Mouse (Mus musculus) small intestine, adult 2 months (tissue): Measurements from ENCODE around the gene Ube2h. TPM values are rescaled to one million over a fixed set of nuclear protein-coding genes. Genes with fewer than 3 reads are reported as not detected.

ENCODE experiments used
- H3K27ac ChIP-seq: fragments of 200-500 bp; 2 replicates; pipeline ENCODE4 v1.5.1; 2012; ENCODE audit warnings: low read depth, low read length, control low read depth, inconsistent platforms; ENCODE audit not compliant: insufficient read depth
- H3K27me3 ChIP-seq: fragments of 200-500 bp; 2 replicates; pipeline ENCODE4 v1.6.1; 2012; ENCODE audit warnings: mild to moderate bottlenecking, moderate library complexity, low read length, inconsistent platforms; ENCODE audit not compliant: control insufficient read depth, insufficient read depth
- H3K36me3 ChIP-seq: fragments of 200-500 bp; 2 replicates; pipeline ENCODE4 v1.6.1; 2012; ENCODE audit warnings: mild to moderate bottlenecking, low read length, control low read depth, inconsistent platforms; ENCODE audit not compliant: control insufficient read depth, insufficient read depth
- H3K4me1 ChIP-seq: fragments of 200-500 bp; 2 replicates; pipeline ENCODE4 v1.6.1; 2012; ENCODE audit warnings: low read length, inconsistent platforms, mixed read lengths; ENCODE audit not compliant: control insufficient read depth, insufficient read depth, insufficient read length
- H3K4me3 ChIP-seq: fragments of 200-500 bp; 2 replicates; pipeline ENCODE4 v1.5.1; 2012; ENCODE audit warnings: low read depth, mild to moderate bottlenecking, control low read depth, inconsistent platforms, low read length, moderate library complexity
- CTCF ChIP-seq: fragments of 200-500 bp; IDR thresholded peaks from 2 replicates; pipeline ENCODE4 v1.5.1; 2012; ENCODE audit warnings: low read depth, mild to moderate bottlenecking, control low read depth, inconsistent platforms, low read length, moderate library complexity, mixed read lengths; ENCODE audit not compliant: insufficient replicate concordance, insufficient read length; ENCODE audit errors: extremely low read depth
- POLR2A ChIP-seq: fragments of 200-500 bp; IDR thresholded peaks from 2 replicates; pipeline ENCODE4 v1.6.1; 2012; ENCODE audit warnings: low read depth, mild to moderate bottlenecking, control low read depth, inconsistent platforms, low read length, moderate library complexity
- WGBS: fragments of 180-500 bp; shearing (Covaris S2); methylation state at CpG from one replicate; pipeline ENCODE4 v1.1.7; 2018; 5-methylcytosine and 5-hydroxymethylcytosine counted together
- polyA plus RNA-seq: library from polyadenylated mRNA; depleted of rRNA; stranded (reverse); fragments of >200 nt; gene quantifications from 2 replicates; pipeline ENCODE4 v1.2.3, GENCODE M21; 2012

Ube2h gene
- polyA plus RNA-seq, 1 experiment = 97.7 TPM

GRCm38 (mm10) chr6:30204383-30205179 is 99.8 kb downstream of the Ube2h start:
- Histone ChIP-seq H3K4me3 (no peak overlapping the region), H3K27me3 (no peaks in the 10 kb centered on the region), H3K36me3 (no peaks in the 10 kb centered on the region), H3K27ac (no peak overlapping the region), H3K4me1 (peaks cover 5% of the 10 kb centered on the region; the same call in 1 of the 2 replicates)
- TF ChIP-seq CTCF = no peak
- no peak for TF ChIP-seq POLR2A
- 87% methylated on average over 20 of the region's 20 CpGs for WGBS

GRCm38 (mm10) chr6:30196143-30196542 is 108.2 kb downstream of the Ube2h start:
- Histone ChIP-seq H3K36me3 (no peaks in the 10 kb centered on the region), H3K27me3 (no peaks in the 10 kb centered on the region), H3K4me3 (no peak overlapping the region), H3K4me1 (no peaks in the 10 kb centered on the region), H3K27ac (no peak overlapping the region)
- TF ChIP-seq CTCF (no peak), POLR2A (no peak)
- 80% methylated on average over 8 of the region's 8 CpGs for WGBS

GRCm38 (mm10) chr6:30195656-30196055 is 108.7 kb downstream of the Ube2h start:
- H3K27me3 ChIP-seq = no peaks in the 10 kb centered on the region
- no peak overlapping the region for H3K4me3 ChIP-seq
- 85% methylated on average over 11 of the region's 11 CpGs for WGBS
- H3K27ac ChIP-seq = no peak overlapping the region
- TF ChIP-seq POLR2A (no peak), CTCF (no peak)
- no peaks in the 10 kb centered on the region for H3K36me3 ChIP-seq
- H3K4me1 ChIP-seq = no peaks in the 10 kb centered on the region

GRCm38 (mm10) chr6:30183624-30184023 is 120.7 kb downstream of the Ube2h start:
- Histone ChIP-seq H3K4me3 (no peak overlapping the region), H3K4me1 (no peaks in the 10 kb centered on the region), H3K36me3 (no peaks in the 10 kb centered on the region), H3K27ac (no peak overlapping the region), H3K27me3 (peaks cover 36% of the 10 kb centered on the region)
- 62% methylated on average over 4 of the region's 4 CpGs for WGBS
- no peak for TF ChIP-seq POLR2A
- no peak for TF ChIP-seq CTCF

DNA sequence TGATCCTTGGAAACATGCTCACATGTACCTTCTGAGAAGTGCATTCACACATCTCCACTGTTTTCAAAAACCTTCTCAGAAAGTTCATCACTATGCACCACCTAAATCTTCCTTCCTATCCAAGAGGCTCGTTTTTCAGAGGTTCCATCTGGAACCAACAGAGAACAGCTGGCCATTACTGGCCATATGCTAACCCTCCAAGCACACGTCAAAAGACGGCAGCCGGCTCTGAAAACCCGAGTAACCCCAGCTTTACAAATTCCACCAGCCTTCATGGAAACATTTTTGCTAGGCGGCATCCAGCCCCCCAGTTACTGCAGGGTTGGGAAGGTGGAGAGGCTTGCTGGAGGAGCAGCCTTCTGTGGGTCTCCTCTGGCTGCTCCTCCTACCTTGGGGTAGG is 122.3 kb downstream of the Ube2h start:
- no peaks in the 10 kb centered on the region for H3K4me1 ChIP-seq
- 64% methylated on average over 6 of the region's 6 CpGs for WGBS
- H3K36me3 ChIP-seq = no peaks in the 10 kb centered on the region
- TF ChIP-seq POLR2A = no peak
- no peak for TF ChIP-seq CTCF
- H3K4me3 ChIP-seq = no peak overlapping the region
- H3K27me3 ChIP-seq = peaks cover 50% of the 10 kb centered on the region
- H3K27ac ChIP-seq = no peak overlapping the region

DNA sequence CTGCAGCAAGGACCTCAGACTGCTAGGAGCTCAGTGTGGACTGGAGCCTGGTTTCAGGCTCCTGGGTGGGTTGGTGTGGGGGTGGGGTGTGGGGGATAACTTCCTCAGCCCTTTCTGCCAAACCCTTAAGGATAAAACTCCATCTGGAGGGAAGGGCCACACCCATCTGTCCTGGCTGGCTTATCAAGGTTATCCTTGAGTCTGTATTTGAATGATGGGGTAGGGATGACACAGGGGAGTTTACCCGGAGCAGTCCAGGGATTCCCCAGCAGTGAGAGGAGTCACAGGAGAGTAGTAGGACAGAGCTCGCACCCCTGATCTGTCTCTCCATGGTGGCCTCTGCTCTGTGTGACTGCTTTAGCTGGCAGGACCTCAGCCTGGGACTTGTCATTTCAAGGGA is 124.0 kb downstream of the Ube2h start:
- WGBS = 32% methylated on average over 2 of the region's 2 CpGs
- Histone ChIP-seq H3K4me3 (no peak overlapping the region), H3K36me3 (no peaks in the 10 kb centered on the region), H3K27ac (no peak overlapping the region), H3K27me3 (peaks cover 67% of the 10 kb centered on the region), H3K4me1 (peaks cover 8% of the 10 kb centered on the region)
- TF ChIP-seq CTCF (no peak), POLR2A (no peak)

GRCm38 (mm10) chr6:30179046-30179445 is 125.3 kb downstream of the Ube2h start:
- Histone ChIP-seq H3K27ac (no peak overlapping the region), H3K4me3 (no peak overlapping the region), H3K4me1 (peaks cover 18% of the 10 kb centered on the region), H3K36me3 (no peaks in the 10 kb centered on the region), H3K27me3 (peaks cover 77% of the 10 kb centered on the region)
- no peak for TF ChIP-seq CTCF
- no peak for TF ChIP-seq POLR2A
- WGBS = 22% methylated on average over 11 of the region's 11 CpGs
